In genomic region chr8:123630058-123630457, GRCm38 (mm10) we compare ENCODE assay signal across 12 mouse cellular contexts. TPM values are rescaled to one million over a fixed set of nuclear protein-coding genes. Genes with fewer than 3 reads are reported as not detected.
DNase-seq lines count a peak whose midpoint lies in the region; ATAC-seq and TF ChIP-seq lines count a peak whose summit lies in the region.
"Had no signal": no experiment of that assay in that cellular context is flagged by ENCODE, and none has a peak within 500 bp of the region (broad histone marks: within the 10 kb centered on the region; RNA-seq: fewer than 3 reads in every experiment).

No protein-coding gene starts in this region.

- no peak for TF ChIP-seq POLR2A in myocyte (IDR thresholded peaks at IDR 0.05; ENCODE audit: insufficient read length, low read depth)

- no peak overlapping the region for H3ac ChIP-seq in myocyte (ENCODE audit: control insufficient read depth, insufficient read length)

- no peak for TF ChIP-seq CTCF in hindbrain, postnatal 0 days (IDR thresholded peaks at IDR 0.05; ENCODE audit: low read depth)

- no peaks in the 10 kb centered on the region for H3K36me3 ChIP-seq in kidney, embryonic 14.5 days (ENCODE audit: control insufficient read depth, insufficient read depth, low read length)
- no peaks in the 10 kb centered on the region for H3K36me3 ChIP-seq in embryonic facial prominence, embryonic 15.5 days
- no peaks in the 10 kb centered on the region for H3K36me3 ChIP-seq in hindbrain, postnatal 0 days (ENCODE audit: insufficient read depth, low read length)
- H3K36me3 ChIP-seq in myocyte (ENCODE audit: control insufficient read depth, insufficient read depth): no peaks in the 10 kb centered on the region

- no peak for ATAC-seq in kidney, embryonic 14.5 days (ENCODE audit: low FRiP score, low TSS enrichment)
- ATAC-seq in embryonic facial prominence, embryonic 15.5 days (ENCODE audit: insufficient number of reproducible peaks, low FRiP score, low TSS enrichment, low read depth): no peak; the same call in 1 of the 2 replicates
- no peak for ATAC-seq in hindbrain, postnatal 0 days
- ATAC-seq: activated CD4-positive, CD25-positive, alpha-beta regulatory T cell, adult 4 months had no signal

- H3K4me3 ChIP-seq in kidney, embryonic 14.5 days (ENCODE audit: low read length): peak overlapping the region; percentile 21; the same call in 1 of the 2 replicates
- H3K4me3 ChIP-seq in embryonic facial prominence, embryonic 15.5 days (replicated peaks): no peak overlapping the region
- H3K4me3 ChIP-seq in hindbrain, postnatal 0 days (ENCODE audit: low read length): peak overlapping the region; percentile 25; the same call in 1 of the 2 replicates
- H3K4me3 ChIP-seq in myocyte: peak overlapping the region; percentile 7

- no peak overlapping the region for H3K27ac ChIP-seq in kidney, embryonic 14.5 days (ENCODE audit: low read depth, low read length)
- H3K27ac ChIP-seq in embryonic facial prominence, embryonic 15.5 days (replicated peaks): no peak overlapping the region
- H3K27ac ChIP-seq in hindbrain, postnatal 0 days: no peak overlapping the region

- no peak for DNase-seq in kidney, adult 8-10 months
- no peak for DNase-seq in hindbrain, postnatal 0 days (ENCODE audit: low spot score)
- no peak for DNase-seq in thymus, postnatal 25 days
- DNase-seq in gastrocnemius, postnatal 10 days: no peak
- DNase-seq: gastrocnemius, postnatal 36 days; kidney, postnatal 36 days; right cerebral cortex, adult 18-20 months; thymus, postnatal 36 days had no signal

- no peak overlapping the region for H3K9ac ChIP-seq in kidney, embryonic 14.5 days (ENCODE audit: low read depth, low read length)
- no peak overlapping the region for H3K9ac ChIP-seq in embryonic facial prominence, embryonic 15.5 days
- no peak overlapping the region for H3K9ac ChIP-seq in hindbrain, postnatal 0 days (replicated peaks; ENCODE audit: low read length)

- WGBS in kidney, embryonic 14.5 days: 31% methylated on average over 10 of the region's 10 CpGs
- WGBS in embryonic facial prominence, embryonic 15.5 days: 38% methylated on average over 10 of the region's 10 CpGs
- WGBS in hindbrain, postnatal 0 days: 54% methylated on average over 10 of the region's 10 CpGs

- H3K27me3 ChIP-seq in kidney, embryonic 14.5 days (ENCODE audit: control insufficient read depth, insufficient read depth, low read length): peaks cover 6% of the 10 kb centered on the region; the same call in 1 of the 2 replicates
- peaks cover 19% of the 10 kb centered on the region for H3K27me3 ChIP-seq in embryonic facial prominence, embryonic 15.5 days
- no peaks in the 10 kb centered on the region for H3K27me3 ChIP-seq in hindbrain, postnatal 0 days (ENCODE audit: insufficient read depth, low read length)
- H3K27me3 ChIP-seq in myocyte (ENCODE audit: control insufficient read depth, insufficient read depth, insufficient read length): no peaks in the 10 kb centered on the region

- peaks cover 15% of the 10 kb centered on the region; the same call in 1 of the 2 replicates for H3K4me1 ChIP-seq in kidney, embryonic 14.5 days (ENCODE audit: control insufficient read depth, insufficient read depth, low read length)
- peaks cover 17% of the 10 kb centered on the region for H3K4me1 ChIP-seq in embryonic facial prominence, embryonic 15.5 days
- peaks cover 5% of the 10 kb centered on the region; the same call in 1 of the 2 replicates for H3K4me1 ChIP-seq in hindbrain, postnatal 0 days (ENCODE audit: insufficient read depth, low read length)

- H3K9me3 ChIP-seq in kidney, embryonic 14.5 days (ENCODE audit: control insufficient read depth, low read length): no peaks in the 10 kb centered on the region
- H3K9me3 ChIP-seq in embryonic facial prominence, embryonic 15.5 days (replicated peaks): no peaks in the 10 kb centered on the region
- no peaks in the 10 kb centered on the region for H3K9me3 ChIP-seq in hindbrain, postnatal 0 days (ENCODE audit: low read length)

- no peaks in the 10 kb centered on the region for H3K79me2 ChIP-seq in myocyte (ENCODE audit: control insufficient read depth, insufficient read depth)

- H3K4me2 ChIP-seq in kidney, embryonic 14.5 days (replicated peaks; ENCODE audit: low read depth, low read length): peak overlapping the region; percentile 38; the same call in 1 of the 2 replicates
- H3K4me2 ChIP-seq in embryonic facial prominence, embryonic 15.5 days (replicated peaks): peak overlapping the region; percentile 39
- H3K4me2 ChIP-seq in hindbrain, postnatal 0 days (ENCODE audit: low read depth, low read length): peak overlapping the region; percentile 53
- peak overlapping the region; percentile 21 for H3K4me2 ChIP-seq in myocyte (ENCODE audit: low read depth)

TF ChIP-seq in myocyte, 11 proteins besides CTCF, POLR2A, EP300 and RAD21:
- TF ChIP-seq POLR2AphosphoS2 (IDR thresholded peaks at IDR 0.05; ENCODE audit: insufficient read length, low read depth) (no peak), SRF (IDR thresholded peaks at IDR 0.05; ENCODE audit: control insufficient read depth, insufficient read length, low read depth) (no peak), REST (IDR thresholded peaks at IDR 0.05; ENCODE audit: insufficient read depth, insufficient read length) (no peak), MAX (IDR thresholded peaks at IDR 0.05; ENCODE audit: low read depth) (no peak), TCF12 (IDR thresholded peaks at IDR 0.05; ENCODE audit: insufficient read depth, poor library complexity, severe bottlenecking) (no peak), CEBPB (IDR thresholded peaks at IDR 0.05; ENCODE audit: insufficient read depth, poor library complexity, severe bottlenecking) (no peak), USF1 (IDR thresholded peaks at IDR 0.05; ENCODE audit: low read depth) (no peak), TCF3 (IDR thresholded peaks at IDR 0.05; ENCODE audit: insufficient read length, low read depth) (no peak), MYOD1 (IDR thresholded peaks at IDR 0.05; ENCODE audit: control insufficient read depth in 1 of 3, insufficient read length in 2 of 3, low read depth in 2 of 3) (no peak), MYOG (IDR thresholded peaks at IDR 0.05; ENCODE audit: control insufficient read depth in 1 of 3, insufficient read depth in 1 of 3, insufficient read length in 2 of 3, low read depth in 2 of 3) (no peak), E2F4 (IDR thresholded peaks at IDR 0.05; ENCODE audit: insufficient read depth) (no peak)
TF ChIP-seq in myocyte: peak in this region for 0.

RNA-seq across cellular contexts. Expression of gene Rhou, which starts 23.7 kb away (rescaled TPM):
- polyA plus RNA-seq in kidney, embryonic 14.5 days (2014; fragmentation: Nextera tagmentation; extraction: Ambion mirVana): 9.8 and 11.2 TPM in 2 replicates
- polyA plus RNA-seq in embryonic facial prominence, embryonic 15.5 days (2015; fragmentation: Nextera tagmentation; extraction: Ambion mirVana): 9.0 and 10.3 TPM in 2 replicates
- 22.1 and 25.2 TPM in 2 replicates for total RNA-seq in hindbrain, postnatal 0 days (2014; rRNA removed)
- 7.8 and 7.9 TPM in 2 replicates for polyA plus RNA-seq in hindbrain, postnatal 0 days (2015; fragmentation: Nextera tagmentation; extraction: Ambion mirVana)
- 11.8 TPM for polyA plus RNA-seq in myocyte (2012; fragmentation: generic; extraction: Trizol)
- total RNA-seq in gastrocnemius, postnatal 10 days (2021): 1 to 10 TPM; 4.1 to 4.7 TPM
- polyA plus RNA-seq: activated CD4-positive, CD25-positive, alpha-beta regulatory T cell, adult 4 months had no signal
